Mouse (Mus musculus) lung, postnatal 10 days (tissue): ENCODE data around the gene Atg4c.

Experiments used
- DNase-seq: peaks from one replicate; pipeline ENCODE4 v3.0.0; 2021

Atg4c gene

DNA sequence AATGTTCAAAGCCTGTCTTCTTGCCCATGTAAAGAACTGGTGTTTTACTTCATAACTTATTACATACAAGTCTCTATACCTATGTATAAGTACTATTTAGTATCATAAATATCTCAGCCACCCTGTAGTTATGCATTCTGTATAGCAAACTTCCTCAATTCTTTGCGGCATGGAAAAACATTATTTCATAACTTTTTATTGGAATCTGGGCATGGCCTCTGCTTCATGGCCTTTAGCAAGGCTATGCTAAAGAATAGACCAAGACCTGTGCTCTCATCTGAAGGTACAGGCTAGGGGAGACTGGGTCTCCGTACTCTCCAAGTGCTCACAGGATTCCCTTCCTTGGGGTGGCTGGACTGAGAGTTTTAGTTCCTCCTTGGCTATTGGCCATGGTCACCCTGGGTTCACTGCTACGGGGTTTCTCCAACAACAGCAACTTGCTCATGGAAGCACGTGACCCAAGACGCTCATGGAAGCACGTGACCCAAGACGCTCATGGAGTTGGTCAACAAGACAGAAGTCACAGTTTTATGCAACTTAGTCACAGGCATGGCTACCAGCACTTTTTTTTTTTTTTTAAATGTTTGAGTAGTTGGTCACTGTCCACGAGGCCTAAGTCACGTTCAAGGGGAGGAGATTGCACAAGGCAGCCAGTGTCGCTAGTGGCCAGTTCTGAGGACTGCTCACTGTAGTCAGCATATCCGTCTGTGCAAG lies 7.2 kb upstream of the Atg4c start:
- DNase-seq, result no peak

DNA sequence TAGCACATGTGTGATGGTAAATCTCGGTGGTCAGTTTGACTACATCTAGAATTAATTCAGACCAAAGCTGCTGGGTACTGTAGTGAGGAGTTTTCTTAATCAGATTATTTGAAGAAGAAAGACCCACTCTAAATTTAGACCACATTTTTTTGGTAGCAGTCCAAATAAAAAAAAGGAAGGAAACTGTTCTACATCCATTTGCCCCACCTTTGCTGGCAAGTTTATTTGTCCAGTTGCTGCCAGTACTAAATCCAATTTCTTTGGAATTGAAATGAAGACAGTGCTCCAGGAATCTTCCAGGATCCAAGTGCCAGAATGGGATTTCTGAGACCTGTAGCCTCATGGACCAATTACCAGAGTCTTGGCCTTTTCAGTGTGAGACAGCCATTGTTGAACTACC lies 1.1 kb upstream of the Atg4c start:
- DNase-seq, result no peak

DNA sequence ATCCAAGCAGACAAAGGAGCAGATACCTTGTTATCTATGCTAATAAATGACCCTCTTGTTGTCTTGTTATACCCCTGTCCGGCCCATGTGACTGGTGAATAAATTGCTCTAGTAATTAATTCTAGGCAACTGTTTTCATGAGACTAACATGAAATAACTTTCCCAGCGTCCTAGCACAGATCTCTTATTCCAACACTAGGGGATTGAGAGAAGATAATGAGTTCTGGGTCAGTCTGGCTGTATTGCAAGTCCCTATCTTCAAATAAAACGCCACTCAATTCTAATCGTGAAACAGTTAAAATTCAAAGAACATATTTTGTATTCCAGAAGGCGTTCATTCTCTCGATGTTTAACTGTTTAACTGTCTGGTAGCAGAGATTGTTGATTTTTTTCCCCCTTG lies 520 bp upstream of the Atg4c start:
- no peak for DNase-seq

DNA sequence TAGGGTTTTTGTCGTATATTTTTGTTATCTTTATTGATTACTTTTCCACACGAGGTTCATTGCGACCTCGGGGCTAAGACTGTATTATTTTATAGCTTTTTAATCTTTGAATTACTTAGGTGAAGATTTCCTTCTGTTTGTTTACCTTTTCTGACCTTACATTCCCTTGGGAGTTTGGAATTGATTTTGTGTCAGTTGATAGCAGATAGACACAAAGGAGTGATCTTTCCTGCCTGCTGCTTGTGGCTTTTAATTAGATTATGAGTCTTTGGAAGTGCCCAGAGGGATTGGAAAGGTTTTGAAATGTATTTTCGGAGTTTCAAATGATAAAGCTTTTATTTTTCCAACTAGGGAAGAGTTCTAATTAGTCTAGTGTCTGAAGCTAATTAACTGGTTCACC lies 1.1 kb downstream of the Atg4c start:
- no peak for DNase-seq

DNA sequence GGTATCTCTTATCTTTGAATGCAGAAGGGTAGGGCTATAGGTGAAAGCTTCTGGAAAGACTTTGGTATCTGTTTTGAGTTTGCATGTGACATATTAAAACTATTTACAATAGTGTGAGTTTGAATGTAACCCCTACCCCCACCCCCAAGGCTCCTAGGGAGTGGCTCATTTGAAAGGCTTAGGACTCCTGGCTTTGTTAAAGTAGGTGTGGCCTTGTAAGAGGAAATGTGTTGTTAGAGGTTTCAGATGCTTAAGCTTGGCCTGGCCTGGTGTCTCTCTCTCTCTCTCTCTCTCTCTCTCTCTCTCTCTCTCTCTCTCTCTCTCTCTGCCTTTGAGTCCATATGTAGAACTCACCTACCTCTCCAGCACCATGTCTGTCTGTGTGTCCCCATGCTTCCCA lies 5.0 kb downstream of the Atg4c start:
- DNase-seq, result no peak

GRCm38 (mm10) chr4:99199757-99200251 lies 6.1 kb downstream of the Atg4c start:
- DNase-seq, result no peak

DNA sequence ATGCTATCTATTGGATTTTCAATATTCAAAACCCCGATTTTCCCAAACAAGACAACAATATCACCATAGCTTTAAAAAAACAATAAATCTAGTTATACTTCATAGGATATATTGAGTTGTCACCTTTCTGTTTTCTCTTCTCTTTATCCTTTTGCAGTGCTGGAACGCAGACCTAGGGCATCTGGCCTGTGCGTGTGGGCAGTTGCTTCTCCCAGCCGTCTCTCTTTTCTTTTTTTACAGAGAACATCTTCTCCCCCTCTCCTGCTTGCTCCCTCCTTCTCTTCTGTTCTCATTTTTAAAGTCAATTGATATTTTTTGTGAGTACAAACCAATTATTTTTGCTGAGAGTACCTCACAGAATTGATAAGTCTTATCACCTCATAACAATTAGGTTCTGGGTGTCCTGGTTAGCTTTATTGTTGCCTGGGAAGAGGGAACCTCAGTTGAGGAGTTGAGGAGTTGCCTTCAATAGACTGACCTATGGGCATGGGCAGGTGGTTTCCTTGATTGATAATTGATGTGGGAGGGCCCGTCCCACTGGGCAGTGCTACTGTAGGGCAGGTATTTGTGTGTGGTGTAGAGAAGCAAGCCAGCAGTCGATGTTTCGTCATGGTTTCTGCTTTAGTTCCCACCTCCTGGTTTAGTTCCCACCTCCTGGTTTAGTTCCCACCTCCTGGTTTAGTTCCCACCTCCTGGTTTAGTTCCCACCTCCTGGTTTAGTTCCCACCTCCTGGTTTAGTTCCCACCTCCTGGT lies 6.8 kb downstream of the Atg4c start:
- no peak for DNase-seq

GRCm38 (mm10) chr4:99205773-99206172 lies 12.0 kb downstream of the Atg4c start:
- DNase-seq, result no peak

DNA sequence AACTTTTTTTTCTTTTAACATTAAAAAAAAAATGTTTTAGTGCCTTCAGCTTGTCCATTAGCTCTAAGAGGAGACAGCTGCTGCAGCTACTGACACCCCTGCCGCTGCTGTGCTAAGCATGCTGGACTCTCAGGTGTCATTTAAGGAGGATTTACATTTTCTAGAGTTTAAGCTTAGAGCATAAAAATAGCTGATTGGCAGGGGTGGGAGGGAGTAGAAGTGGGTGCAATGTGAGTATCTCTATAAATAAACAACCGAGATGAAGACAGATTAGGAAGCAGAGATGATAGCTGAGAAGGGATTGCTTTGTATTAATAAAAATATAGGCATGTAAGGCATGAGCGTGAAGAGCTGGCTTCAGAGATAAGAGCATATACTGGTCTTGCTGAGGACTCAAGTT lies 12.6 kb downstream of the Atg4c start:
- DNase-seq, result no peak

DNA sequence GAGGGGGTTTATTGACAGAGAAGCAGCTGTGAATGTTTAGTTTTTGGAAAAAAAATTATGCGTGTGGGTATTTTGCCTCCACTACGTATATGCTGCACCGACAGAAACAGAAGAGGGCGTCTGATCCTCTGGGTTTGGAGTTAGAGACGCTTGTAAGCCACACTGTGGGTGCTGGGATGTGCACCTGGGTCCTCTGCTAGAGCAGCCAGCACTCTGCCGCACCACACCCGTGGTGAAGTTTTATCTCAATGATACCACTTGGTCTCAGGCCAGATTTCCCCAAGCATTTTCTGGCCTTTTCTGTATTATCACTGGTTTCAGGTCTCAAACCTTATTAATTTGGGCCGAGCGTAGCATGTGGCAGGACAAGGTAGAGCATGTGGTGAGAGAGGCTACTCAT lies 16.4 kb downstream of the Atg4c start:
- no peak for DNase-seq

DNA sequence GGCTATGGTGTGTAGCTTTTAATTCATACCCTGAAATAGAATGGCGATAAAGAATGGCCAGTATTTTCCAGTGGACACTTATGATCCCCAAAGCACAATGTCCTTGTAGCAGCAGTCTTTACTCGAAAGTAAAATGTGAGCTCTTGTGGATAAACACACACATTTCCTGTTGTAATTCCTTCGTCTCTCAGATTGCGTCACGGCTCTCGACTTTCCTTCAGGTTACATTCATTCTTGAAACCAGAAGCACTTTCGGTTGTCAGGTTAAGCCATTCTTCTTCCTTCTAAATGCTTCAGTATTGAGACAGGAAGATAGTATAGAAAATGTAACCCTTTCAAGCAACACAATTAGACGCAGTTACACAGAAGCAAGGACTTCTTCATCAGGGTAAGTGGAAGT lies 17.9 kb downstream of the Atg4c start:
- DNase-seq, result peak; percentile 17

- DNase-seq, result no peak
Measured at GRCm38 (mm10) chr4:99213123-99213522, 19.4 kb downstream of the Atg4c start.

DNA sequence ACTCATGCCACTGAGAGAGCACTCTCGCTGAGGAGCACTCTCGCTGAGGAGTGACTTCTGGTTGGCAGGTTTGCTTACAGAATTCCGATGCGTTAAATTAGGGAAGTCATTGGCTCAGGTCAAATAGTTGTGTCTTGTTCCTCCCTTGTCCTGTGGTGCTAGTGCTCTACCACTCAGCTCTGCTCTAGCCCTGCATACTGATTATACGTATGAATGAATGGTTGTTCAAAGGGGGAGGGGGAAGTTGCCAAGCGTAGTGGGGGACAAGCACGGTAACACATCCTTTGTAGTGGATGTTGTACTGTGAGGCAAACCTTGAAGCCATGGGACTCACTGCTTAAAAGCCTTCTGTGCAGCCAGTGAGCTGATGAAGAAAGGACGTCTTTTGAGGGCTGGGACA lies 28.5 kb downstream of the Atg4c start:
- no peak for DNase-seq

- DNase-seq, result no peak
Measured at GRCm38 (mm10) chr4:99224790-99225189, 31.1 kb downstream of the Atg4c start.

DNA sequence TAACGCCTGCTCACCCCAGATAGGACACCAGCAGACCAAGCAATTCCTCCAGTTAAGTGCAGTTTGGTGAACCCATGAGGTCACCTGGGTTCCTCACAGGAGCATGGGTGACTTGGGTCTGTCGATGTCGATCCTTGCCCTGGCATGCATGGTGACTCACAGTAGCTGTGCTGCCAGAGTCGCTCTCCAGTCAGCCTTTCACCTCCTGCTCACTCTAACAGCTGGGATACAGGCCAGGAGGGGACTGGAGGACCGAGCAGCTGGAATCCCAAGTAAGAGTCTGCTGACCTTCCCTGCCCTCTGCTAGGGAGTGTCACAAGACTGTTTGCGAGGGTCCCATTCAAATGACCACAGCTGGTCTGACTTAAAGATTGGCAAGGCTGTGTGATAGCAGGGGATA lies 33.5 kb downstream of the Atg4c start:
- peak; percentile 30 for DNase-seq

DNA sequence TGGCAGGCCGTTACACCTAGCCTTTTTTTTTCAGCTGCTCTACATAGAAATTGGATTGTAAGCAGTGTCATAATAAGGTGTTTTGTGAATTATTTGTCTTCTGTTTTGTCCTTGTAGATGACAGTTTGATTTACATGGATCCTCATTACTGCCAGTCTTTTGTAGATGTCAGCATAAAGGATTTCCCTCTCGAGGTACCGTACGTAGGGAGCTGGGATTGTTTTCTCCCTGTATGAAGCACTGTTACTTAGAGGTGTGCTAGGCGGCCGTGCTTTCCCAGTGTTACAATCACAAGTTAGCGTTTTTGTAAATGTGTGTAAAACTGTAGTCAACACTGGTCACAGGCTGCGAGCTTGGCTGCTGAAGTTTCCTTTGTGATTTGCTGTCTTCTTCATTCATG lies 35.6 kb downstream of the Atg4c start:
- DNase-seq, result no peak

- DNase-seq, result peak; percentile 41
Measured at GRCm38 (mm10) chr4:99235203-99235856, 41.6 kb downstream of the Atg4c start.

GRCm38 (mm10) chr4:99238305-99238704 lies 44.6 kb downstream of the Atg4c start:
- DNase-seq, result no peak

- DNase-seq, result no peak
Measured at GRCm38 (mm10) chr4:99241674-99242073, 47.9 kb downstream of the Atg4c start.

- DNase-seq, result no peak
Measured at GRCm38 (mm10) chr4:99249358-99249757, 55.6 kb downstream of the Atg4c start.

DNA sequence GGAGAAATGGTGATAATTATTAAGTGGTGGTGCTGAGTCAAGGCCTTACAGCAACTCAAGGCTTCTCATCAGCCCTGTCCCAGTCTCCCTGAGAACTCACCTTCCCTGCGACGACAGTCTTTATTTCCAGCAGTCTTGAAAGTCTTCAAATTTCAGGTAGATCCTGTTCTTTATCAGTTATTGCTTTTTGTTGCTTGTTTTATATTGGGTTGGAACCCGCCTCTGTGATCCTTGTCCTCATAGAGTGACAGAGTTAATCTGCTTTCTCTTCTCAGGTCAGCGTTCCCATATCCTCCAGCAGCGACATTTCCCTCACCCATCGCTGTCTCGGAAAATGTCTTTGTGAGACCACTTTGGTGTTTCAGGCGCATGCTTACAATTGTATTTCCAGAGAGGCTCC lies 56.1 kb downstream of the Atg4c start:
- DNase-seq, result no peak

- no peak for DNase-seq
Measured at GRCm38 (mm10) chr4:99252957-99253356, 59.2 kb downstream of the Atg4c start.

GRCm38 (mm10) chr4:99263191-99263590 lies 69.5 kb downstream of the Atg4c start:
- no peak for DNase-seq

- no peak for DNase-seq
Measured at GRCm38 (mm10) chr4:99263663-99264062, 69.9 kb downstream of the Atg4c start.
